Mouse (Mus musculus) frontal cortex, adult (tissue): ENCODE measurements around the gene Crxos.

ENCODE experiments used
- ATAC-seq: cut with Nextera tagmentation; 2 replicates; pipeline ENCODE4 v1.9.2; 2017; ENCODE audit warnings: mild to moderate bottlenecking, moderate library complexity, mixed read lengths; ENCODE audit not compliant: low TSS enrichment

Crxos gene

DNA sequence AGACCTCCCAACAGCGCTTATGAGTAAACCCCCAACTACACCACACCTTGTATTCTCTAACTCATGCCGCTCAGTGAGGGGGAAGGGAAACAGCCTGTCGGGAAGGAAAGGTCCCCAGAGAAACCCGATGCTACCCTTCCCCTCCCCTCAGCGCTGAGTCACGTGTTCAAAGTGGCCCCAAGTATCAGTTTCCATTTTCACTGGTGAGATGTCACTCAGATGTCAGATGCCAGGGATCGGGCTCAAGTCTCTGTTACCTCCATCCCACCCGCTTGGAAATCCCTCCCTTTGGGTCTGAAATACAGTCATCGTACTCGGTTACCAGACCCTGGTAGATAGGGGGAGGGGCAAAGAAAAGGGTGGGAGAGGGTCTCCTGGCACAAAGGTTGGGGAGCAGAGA, 39.4 kb downstream of the Crxos start:
- ATAC-seq: peak; percentile 4; the same call in 1 of the 2 replicates

DNA sequence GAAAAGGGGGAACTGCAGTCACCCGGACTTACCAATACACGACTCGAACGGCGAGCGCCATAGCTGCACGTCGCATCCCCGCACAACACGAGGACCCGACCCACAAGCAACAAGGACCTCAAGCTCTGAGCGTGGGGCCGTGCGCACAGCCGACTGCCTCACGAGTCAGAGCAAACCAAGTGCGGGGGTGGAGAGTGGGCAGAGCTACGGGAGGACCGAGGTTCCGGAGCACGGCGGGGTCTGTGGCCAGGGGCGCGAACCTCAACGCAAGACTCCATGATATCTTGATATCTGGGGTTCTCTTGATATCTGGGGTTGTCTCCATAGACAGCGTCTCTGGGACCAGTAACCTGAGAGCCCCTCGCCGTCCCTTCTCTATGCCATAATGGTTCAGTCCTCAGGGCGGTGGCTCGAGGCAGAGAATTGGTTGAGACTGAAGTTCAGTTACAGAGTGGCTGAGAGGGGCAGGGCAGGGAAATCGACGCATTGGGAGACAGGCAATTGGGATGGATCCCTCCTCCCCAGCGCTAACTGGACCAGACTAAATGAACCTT, 39.9 kb downstream of the Crxos start, which contains the start of gene Selenow:
Gene Selenow (minus strand): TSS at position 183 of the 554 bp plus-strand sequence.
- ATAC-seq: peak; percentile 89

DNA sequence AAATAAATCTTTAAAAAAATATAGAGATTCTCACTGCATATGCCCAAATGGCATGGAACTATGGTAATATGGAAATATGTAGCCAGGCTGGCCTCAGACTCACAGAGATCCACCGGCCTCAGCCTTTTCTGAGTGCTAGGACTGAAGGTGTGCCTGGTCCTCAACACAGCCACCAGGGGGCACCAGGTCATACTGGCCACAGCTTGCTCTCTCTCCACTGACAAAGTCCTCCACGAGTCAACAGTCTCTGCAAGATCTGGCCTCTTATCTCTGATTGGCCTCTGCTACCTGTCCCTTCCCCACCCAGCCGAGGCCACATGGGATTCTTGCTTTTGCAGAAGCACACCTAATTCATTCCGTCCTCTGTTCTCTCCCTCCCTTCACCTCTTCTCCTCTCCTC, 47.5 kb downstream of the Crxos start:
- no peak for ATAC-seq

DNA sequence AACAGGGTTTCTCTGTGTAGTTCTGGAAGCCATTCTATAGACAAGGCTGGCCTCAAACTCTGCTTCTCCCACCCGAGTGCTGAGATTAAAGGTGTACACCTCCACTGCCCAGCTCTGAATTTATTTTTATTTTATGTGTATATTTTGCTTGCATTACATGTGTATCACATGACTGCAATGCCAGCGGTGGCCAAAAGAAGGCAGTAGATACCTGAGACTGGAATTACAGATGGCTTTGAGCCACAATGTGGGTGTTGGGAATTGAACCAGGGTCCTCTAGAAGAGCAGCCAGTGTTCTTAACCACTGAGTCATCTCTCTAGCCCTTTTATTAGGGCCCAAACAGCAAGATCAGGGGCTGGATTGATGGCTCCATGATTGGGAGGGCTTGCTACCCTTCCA, 48.1 kb downstream of the Crxos start:
- ATAC-seq: no peak

DNA sequence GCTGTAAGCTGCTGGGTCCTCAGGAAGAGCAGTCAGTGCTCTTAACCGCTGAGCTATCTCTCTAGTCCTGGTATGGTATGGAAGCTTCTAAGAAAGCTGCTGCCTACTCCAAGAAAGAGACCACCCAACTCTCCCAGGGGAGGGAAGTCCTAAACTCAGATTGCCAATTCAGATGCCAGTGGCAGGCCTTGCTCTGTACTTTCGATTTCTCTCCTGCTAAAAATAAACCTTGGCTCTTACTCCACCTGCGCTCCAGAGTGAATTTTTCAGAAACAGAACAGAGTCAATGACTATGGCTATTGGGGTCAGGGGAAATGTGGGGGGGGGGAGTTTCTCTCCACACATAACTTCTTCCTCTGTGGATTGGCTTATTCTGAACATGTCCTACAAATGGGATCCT, 49.2 kb downstream of the Crxos start:
- ATAC-seq: no peak

DNA sequence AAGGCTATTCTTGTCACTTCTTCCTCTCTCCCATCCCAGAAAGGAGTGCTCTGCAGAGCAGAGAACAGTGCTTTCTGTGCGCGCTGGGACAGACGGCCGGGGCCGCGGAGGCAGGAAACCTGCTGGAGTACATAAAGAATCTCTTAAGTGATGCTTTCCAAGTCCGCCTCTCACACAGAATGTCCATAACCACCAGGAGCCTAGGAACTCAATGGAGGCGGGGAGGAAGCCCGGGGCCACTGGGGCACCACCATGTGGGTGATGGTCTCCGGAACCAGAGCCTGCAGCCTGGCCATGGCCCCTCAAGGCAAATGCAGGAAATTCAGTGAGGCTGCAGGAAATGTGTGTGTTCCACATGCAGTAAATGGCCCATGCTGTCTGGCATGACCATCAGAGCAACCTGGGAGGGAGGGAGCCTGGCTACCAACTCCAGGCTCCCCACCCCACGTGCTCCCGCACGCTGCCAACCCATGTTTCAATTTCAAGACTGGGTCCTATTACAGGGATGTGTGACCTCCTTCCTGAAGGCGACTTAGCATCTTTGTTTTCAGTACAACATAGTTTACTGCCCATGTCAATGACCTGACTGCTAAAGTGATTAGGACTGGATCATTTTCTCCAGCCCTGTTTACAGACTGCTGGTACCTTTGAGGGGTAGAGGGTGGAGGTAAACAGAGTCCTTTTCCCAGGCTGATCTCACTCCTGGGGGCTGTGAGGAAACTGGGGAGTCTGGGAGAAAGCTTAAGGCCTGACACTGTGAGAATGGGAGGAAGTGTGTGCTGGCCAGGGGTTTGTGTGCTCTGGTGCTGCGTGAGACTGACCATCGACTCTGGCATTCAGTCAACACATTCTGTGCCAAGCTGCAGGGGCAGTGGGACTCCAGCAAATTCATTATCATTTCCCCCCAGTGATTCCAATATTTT, 51.3 kb downstream of the Crxos start:
- peak; percentile 96 for ATAC-seq

DNA sequence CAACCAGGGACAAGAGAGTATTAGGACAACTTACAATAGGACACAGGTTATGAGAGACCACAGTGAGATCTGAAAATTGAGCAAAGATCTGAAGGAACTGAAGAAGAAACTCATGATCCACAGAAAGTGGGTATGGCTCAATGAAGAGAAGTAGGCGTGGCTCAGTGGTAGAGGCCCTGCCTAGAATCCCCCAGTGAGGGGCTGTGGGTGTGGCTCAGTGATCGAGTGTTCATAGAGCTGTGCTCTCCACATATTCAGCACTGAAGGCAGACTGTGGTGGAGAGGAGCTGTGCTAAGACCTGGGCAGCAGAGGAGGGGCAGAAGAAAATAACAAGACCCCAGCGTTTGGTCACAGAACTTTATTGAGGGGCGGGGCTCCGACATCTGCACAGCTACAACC, 55.1 kb downstream of the Crxos start:
- no peak for ATAC-seq

DNA sequence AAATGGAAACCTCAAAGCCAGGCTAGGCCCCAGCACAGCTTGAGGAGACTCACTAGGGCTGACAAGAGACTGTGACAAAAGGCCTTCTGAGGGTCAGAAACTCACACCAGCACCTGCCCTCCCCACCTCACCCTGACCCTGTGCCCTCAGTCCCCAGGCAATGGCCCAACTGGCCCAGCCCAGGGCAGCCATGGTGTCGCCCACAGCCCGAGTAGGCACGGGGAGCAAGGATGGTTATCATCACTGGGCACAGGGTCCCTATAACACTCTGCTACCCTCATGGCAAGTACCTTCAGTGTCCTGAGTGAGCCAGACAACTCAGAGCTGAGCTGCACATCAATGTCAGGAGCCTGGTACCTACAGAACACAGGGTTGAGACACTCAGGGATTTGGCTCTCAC, 56.2 kb downstream of the Crxos start:
- no peak for ATAC-seq

DNA sequence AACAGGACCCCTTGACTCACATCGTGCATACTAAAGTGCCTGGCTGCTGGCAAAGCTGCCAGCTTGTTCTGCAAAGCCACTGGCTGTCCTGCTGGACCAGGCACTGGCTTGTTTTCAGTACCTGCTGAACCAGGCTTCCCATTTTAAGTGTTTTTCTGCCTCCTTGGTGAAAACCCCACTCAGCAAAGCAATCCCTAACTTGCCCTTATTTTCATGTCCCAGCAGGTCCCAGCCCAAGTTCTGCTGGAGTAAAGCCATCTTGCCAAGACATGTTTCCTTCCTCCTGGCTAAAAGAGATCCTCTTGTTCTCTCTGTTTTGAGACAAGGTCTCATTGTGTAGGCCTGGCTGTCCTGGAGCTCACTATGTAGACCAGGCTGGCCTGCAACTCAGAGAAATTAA, 61.9 kb downstream of the Crxos start:
- no peak for ATAC-seq

DNA sequence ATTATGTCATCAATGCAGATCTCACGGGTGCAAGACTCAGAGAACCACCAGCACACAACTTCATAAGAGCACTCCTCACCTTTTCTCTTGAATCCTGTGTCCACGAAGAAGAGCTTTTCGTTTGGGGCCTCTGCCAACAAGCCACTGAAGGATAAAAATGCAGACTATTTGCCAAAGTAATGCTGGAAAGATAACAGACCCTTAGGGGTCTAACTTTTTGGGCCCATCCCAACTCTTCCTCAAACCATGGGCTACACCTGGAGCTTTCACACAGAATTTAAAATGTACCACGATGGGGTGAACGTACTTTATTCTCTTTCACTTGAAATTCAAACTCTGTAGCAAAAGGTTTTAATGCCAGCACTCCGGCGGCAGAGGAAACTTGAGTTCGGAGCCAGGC, 62.8 kb downstream of the Crxos start:
- ATAC-seq: no peak

DNA sequence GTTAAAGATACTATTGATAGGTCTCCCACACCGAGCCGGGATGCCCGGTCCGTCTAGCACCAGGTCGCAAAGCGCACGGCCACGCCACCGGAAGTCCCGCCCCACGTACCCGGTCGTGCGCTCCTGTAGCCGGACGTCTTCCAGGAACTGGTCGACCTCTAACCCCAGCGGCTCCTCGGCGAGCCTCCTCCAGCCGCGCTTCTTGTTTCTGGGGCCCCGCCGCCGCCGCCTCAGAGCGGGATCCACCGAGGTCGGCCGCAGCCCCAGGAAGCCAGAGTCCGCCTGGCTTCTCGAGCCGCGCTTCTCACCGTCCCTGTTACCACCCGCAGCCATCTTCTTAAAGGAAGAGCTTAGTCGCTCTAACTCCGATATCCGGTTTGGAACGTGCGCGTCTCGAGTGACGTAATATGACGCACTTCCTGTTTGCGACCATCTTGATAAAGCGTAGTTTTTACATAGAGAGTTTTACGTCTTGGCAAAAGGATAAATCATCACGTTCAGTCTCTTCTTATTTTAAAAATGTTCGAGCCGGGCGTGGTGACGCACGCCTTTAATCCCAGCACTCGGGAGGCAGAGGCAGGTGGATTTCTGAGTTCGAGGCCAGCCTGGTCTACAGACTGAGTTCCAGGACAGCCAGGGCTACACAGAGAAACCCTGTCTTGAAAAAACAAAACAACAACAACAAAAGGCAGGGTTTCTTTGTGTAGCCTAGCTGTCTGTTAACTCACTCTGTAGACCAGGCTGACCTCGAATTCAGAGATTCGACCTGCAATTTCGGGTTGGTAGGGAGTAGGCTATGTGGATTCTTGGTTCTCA, 63.5 kb downstream of the Crxos start, which contains the start of gene Nop53:
Gene Nop53 (minus strand): TSS at position 354 of the 816 bp plus-strand sequence.
- ATAC-seq: peak; percentile 96

DNA sequence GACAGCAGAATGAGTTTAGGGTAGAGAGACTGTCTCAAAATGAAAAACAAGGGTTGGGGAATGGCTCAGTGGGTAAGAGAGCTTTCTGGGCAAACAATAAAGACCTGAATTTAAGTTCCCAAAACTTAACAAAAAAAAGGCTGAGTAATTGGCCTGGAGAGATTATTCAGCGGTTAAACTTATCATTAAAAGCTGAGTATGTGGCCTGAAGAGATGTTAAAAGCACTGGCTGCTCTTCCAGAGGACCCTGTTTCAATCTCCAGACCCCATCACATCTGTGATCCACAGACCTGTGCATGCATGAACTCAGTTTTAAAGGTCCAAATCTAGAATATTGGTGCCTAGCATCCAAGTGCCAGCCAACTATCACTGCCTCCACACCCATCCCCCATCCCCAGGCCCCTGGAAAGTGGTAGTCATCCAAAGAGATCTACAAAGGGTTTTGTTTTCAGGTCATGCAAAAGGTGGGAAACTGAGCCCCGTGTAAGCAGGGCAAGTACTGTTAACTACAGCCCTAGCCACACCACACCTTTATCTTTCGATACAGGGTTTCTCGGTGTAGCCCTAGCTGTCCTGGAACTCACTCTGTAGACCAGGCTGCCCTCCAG, 65.3 kb downstream of the Crxos start:
- ATAC-seq: no peak

DNA sequence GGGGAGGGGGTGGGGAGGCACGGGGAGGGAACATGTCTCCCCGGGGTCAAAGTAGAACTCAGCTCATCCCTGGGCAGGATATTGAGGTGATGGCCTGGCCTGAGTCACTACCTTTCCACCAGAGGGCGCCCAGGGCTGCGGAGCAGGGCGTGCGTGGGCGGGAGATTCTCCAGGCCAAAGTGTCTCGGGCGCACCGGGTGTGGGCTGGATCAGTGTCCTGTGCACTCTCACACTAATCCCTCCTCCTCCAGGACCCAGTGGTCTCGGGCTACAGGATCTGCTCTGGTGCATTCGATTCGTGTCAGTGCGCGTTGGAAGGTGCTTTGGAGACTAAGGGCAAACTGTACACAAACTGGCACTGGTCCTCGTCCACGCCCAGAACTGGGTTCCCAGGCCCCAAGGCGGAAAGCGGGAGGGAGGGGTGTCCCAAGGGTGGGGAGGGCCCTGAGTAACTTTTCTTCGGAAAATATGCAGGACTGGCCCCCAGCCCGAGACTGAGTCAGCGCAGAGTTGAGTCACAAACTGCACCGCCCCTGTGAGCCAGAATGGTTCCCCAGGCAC, 66.0 kb downstream of the Crxos start:
- 0 out of 2 replicates have a peak, but pooled peaks have one; percentile 13 for ATAC-seq

DNA sequence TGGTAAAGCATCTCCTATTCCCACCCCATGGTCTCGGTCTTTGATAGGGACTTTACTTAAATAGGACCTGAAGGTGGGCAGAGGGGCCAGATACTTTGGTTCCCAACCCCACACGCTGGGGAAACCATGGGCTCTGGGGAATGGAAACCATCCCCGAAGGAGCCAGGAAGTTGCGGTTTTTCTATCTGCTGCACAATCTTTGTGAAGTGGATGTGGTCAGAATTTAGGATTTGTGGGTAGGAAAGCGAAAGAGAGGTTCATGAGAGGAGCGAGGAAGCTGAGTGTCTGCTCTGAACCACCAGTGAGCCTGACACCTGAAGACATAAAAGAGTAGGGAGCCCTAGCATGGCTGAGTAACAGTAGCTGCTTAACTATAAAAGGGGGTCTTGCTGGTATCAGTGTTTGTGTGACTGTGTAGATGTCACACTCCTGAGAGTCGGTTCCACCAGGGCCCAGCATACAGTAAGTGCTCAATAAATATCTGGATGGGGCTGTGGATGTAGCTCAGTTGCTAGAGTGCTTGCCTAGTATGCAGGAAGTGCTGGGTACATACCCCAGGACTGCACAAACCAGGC, 66.9 kb downstream of the Crxos start:
- no peak for ATAC-seq

DNA sequence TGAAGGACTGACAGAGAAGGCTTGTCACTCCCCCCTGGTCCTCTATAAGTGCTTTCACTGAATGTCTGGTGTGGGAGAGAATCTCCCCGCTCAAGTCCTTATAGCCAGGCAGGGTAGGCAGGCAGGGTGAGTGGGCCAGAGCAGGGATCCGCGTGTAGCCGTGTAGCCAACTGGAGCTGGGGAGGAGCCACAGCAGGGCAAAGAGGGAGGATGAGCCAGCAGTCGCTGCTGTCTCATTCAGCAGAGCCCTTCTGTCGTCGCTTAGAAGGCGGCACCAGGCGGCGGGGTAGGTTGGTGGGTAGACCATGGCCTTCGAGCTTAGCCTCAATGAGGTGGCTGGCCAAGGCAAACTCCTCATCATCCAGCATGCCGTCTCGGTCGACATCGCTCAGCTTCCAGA, 67.6 kb downstream of the Crxos start:
- no peak for ATAC-seq

DNA sequence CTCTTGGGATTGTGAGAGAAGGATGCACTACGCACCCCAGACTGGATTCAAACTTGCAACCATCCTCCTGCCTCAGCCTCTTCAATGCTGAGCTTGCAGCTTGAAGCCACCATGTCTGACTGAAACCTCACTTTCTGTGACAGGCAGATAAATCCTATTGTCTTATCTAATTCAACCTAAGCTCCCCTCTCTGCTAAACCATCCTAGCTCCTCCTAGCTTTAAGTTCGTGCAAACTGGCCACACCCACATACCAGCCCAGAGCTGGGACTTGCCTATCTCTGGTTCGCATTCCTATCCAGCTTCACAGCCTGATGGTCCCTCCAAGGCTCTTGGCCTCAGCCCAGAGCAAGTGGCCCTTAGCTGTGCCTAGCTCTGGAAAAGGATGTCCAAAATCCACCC, 70.0 kb downstream of the Crxos start:
- no peak for ATAC-seq
